Mouse (Mus musculus): ENCODE data around the gene Ccnb1ip1.

DNA sequence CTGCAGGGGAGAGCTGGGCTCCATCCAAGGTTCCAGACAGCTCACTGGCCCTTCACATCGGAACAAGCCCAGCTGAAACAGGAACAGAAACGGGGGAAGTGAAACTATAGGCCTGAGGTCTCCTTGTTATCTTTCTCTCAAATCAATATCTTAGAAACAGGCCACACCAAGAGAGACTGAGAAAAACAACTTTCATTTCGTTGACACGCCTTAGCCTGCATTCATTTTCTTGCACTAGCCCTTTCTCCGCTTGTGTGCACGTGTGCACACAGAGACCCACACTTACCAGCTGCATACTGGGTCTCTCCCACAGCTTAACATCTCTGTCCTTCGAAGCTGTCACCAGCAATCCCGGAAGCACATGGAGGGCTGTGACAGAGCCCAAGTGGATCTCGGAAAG lies 16.7 kb upstream of the Ccnb1ip1 start:
- no peak for TF ChIP-seq POLR2A (IDR thresholded peaks at IDR 0.05; ENCODE audit: low read depth, low read length)
- TF ChIP-seq CTCF (IDR thresholded peaks at IDR 0.05; ENCODE audit: borderline replicate concordance, insufficient read depth, low read length) = no peak

Measured in embryonic fibroblast, embryonic 13.5 days (primary cell).